Mouse (Mus musculus) heart, postnatal 36 days (tissue): ENCODE results near the gene Chst11. TPM values are rescaled to one million over a fixed set of nuclear protein-coding genes. Genes with fewer than 3 reads are reported as not detected.

Experiments used
- DNase-seq, 2 experiments: peaks; one replicate each; pipeline ENCODE4 v3.0.0; 2021 to 2022
- intact Hi-C: fragments of 180-260 bp; cut with DNase I; formaldehyde crosslinking; loops from one replicate; pipeline ENCODE4 v1.15.1; 2025
- total RNA-seq, 2 experiments: library from RNA; stranded (reverse); gene quantifications; 2 replicates each; pipeline ENCODE4 v1.2.3; 2021

Gene Chst11
- total RNA-seq, 2 experiments from 2014 or later = 2.8 to 3.2 TPM

- intact Hi-C loops = no loop called here
- DNase-seq = no peak
Measured at GRCm38 (mm10) chr10:83189071-83189470, 203.8 kb downstream of the Chst11 start.

- intact Hi-C loops = loop anchor here (10.0 kb wide), 1 partner anchor 377 kb away; no protein-coding TSS in a partner anchor
- no peak for DNase-seq
Measured at GRCm38 (mm10) chr10:83191476-83191875, 206.2 kb downstream of the Chst11 start.

GRCm38 (mm10) chr10:83191982-83192381, 206.7 kb downstream of the Chst11 start:
- no peak for DNase-seq
- intact Hi-C loops = loop anchor here (10.0 kb wide), 1 partner anchor 377 kb away; no protein-coding TSS in a partner anchor

GRCm38 (mm10) chr10:83197690-83198336, 212.5 kb downstream of the Chst11 start:
- DNase-seq = peak; percentile 81 to 82
- intact Hi-C loops = loop anchor here (1.0 to 10.0 kb wide), 3 partner anchors 96 to 383 kb away; no protein-coding TSS in a partner anchor

GRCm38 (mm10) chr10:83198692-83199091, 213.4 kb downstream of the Chst11 start:
- intact Hi-C loops = loop anchor here (1.0 to 10.0 kb wide), 3 partner anchors 96 to 384 kb away; no protein-coding TSS in a partner anchor
- no peak for DNase-seq

- intact Hi-C loops = loop anchor here (5.0 to 10.0 kb wide), 2 partner anchors 97 to 384 kb away; no protein-coding TSS in a partner anchor
- no peak for DNase-seq
Measured at GRCm38 (mm10) chr10:83199290-83199689, 214.0 kb downstream of the Chst11 start.

GRCm38 (mm10) chr10:83201525-83201924, 216.2 kb downstream of the Chst11 start:
- no peak for DNase-seq
- intact Hi-C loops = no loop called here

- intact Hi-C loops = no loop called here
Measured at GRCm38 (mm10) chr10:83202906-83203702, 217.8 kb downstream of the Chst11 start.

GRCm38 (mm10) chr10:83208436-83208835, 223.1 kb downstream of the Chst11 start:
- DNase-seq = no peak
- intact Hi-C loops = no loop called here

More at GRCm38 (mm10) chr10:83202906-83203702, 217.8 kb downstream of the Chst11 start:
- no peak for DNase-seq

- no peak for DNase-seq
- intact Hi-C loops = no loop called here
Measured at GRCm38 (mm10) chr10:83209388-83209787, 224.1 kb downstream of the Chst11 start.

- intact Hi-C loops = no loop called here
- no peak for DNase-seq
Measured at GRCm38 (mm10) chr10:83210122-83210521, 224.8 kb downstream of the Chst11 start.

- DNase-seq = no peak
- intact Hi-C loops = no loop called here
Measured at GRCm38 (mm10) chr10:83210968-83211583, 225.8 kb downstream of the Chst11 start.

- DNase-seq = no peak
- intact Hi-C loops = no loop called here
Measured at GRCm38 (mm10) chr10:83212618-83213017, 227.3 kb downstream of the Chst11 start.

GRCm38 (mm10) chr10:83215559-83215958, 230.3 kb downstream of the Chst11 start:
- intact Hi-C loops = no loop called here
- no peak for DNase-seq

GRCm38 (mm10) chr10:83217256-83217655, 232.0 kb downstream of the Chst11 start:
- intact Hi-C loops = no loop called here
- peak; percentile 29 to 41 for DNase-seq

GRCm38 (mm10) chr10:83218778-83219177, 233.5 kb downstream of the Chst11 start:
- no peak for DNase-seq
- intact Hi-C loops = no loop called here

- intact Hi-C loops = loop anchor here (5.0 kb wide), 1 partner anchor 133 kb away; no protein-coding TSS in a partner anchor
Measured at GRCm38 (mm10) chr10:83219729-83220128, 234.4 kb downstream of the Chst11 start.

GRCm38 (mm10) chr10:83220217-83220616, 234.9 kb downstream of the Chst11 start:
- DNase-seq = no peak
- intact Hi-C loops = loop anchor here (5.0 kb wide), 1 partner anchor 132 kb away; no protein-coding TSS in a partner anchor

More at GRCm38 (mm10) chr10:83219729-83220128, 234.4 kb downstream of the Chst11 start:
- peak; percentile 59 to 68 for DNase-seq

GRCm38 (mm10) chr10:83220847-83221246, 235.5 kb downstream of the Chst11 start:
- intact Hi-C loops = loop anchor here (5.0 kb wide), 1 partner anchor 131 kb away; no protein-coding TSS in a partner anchor
- no peak for DNase-seq

- DNase-seq = peak in 1 of 2 experiments; percentile 20
- intact Hi-C loops = loop anchor here (5.0 kb wide), 1 partner anchor 127 kb away; no protein-coding TSS in a partner anchor
Measured at GRCm38 (mm10) chr10:83224999-83225398, 239.7 kb downstream of the Chst11 start.

GRCm38 (mm10) chr10:83228626-83229025, 243.3 kb downstream of the Chst11 start:
- DNase-seq = no peak
- intact Hi-C loops = no loop called here
